Mouse (Mus musculus) brain, embryonic 14.5 days (tissue): ENCODE data around the gene Tollip. TPM values are rescaled to one million over a fixed set of nuclear protein-coding genes. Genes with fewer than 3 reads are reported as not detected.

Experiments used
- DNase-seq: peaks from one replicate; pipeline ENCODE4 v3.0.0-alpha.2; 2011; ENCODE audit warnings: low read depth
- CTCF ChIP-seq: fragments of 200-500 bp; IDR thresholded peaks from 2 replicates; pipeline ENCODE4 v1.5.1; 2012; ENCODE audit warnings: inconsistent platforms, mild to moderate bottlenecking, moderate library complexity, borderline replicate concordance; ENCODE audit not compliant: insufficient read depth, insufficient read length; ENCODE audit errors: extremely low read depth
- POLR2A ChIP-seq: fragments of 200-500 bp; IDR thresholded peaks from 2 replicates; pipeline ENCODE4 v1.6.1; 2012; ENCODE audit warnings: mild to moderate bottlenecking, inconsistent platforms, borderline replicate concordance; ENCODE audit not compliant: poor library complexity, insufficient read depth, insufficient read length, severe bottlenecking; ENCODE audit errors: extremely low read depth
- polyA plus RNA-seq: library from polyadenylated mRNA; depleted of rRNA; stranded (reverse); fragments of >200 nt; gene quantifications from 2 replicates; pipeline ENCODE4 v1.2.3, GENCODE M21; 2012; rRNA removed

The Tollip gene
- polyA plus RNA-seq, 1 experiment, result 86.3 TPM

DNA sequence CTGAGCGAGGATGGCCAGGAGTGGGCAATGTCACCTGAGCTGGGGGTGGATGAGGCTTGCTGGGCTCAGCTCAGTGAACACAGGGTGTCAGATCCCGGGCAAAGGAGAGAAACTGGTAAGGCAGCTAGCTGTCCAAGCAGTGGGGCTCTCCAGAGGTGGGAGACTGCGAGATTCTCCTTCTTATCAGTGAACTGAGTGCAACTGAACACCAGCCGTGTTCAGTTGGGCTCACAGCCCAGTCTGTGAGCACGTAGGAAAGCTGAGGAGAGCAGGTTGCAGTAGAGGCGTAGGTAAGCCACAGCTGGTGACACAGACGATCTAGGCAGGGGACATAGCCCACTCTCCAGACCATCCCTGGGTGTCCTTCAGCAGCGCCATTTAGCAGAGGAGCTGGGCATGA lies 81.9 kb downstream of the Tollip start:
- DNase-seq, result no peak
- TF ChIP-seq POLR2A (no peak), CTCF (no peak)

DNA sequence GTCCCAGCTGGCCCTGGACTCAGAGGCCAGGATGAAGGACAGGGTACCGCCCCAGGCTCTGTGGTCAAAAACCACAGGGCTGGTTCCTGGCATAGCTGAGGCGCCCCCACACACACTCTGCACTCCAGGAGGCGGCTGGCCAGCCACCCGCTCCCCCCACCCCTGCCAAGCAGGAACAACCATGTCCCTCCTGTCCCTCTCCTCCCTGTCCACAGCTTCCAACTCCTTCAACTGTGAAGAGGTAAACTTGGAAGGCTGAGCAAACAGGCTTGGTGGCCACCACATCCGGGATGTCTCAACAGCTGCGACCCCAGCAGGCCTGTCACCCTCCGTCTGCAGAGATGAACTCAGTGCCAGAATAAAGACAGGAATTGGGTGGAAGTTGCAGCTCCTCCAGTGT lies 82.4 kb downstream of the Tollip start:
- TF ChIP-seq CTCF (no peak), POLR2A (no peak)
- DNase-seq, result no peak

Other genes with a start within 250 kb of the Tollip start
- 0.89 and 2.5 TPM in 2 replicates for gene Muc2, start 228.2 kb downstream of the Tollip start, polyA plus RNA-seq
- not detected in 2 replicates for gene Muc5ac, start 129.5 kb downstream of the Tollip start, polyA plus RNA-seq
- gene Muc5b, start 79.4 kb downstream of the Tollip start, polyA plus RNA-seq, result not detected in 2 replicates
- 179 and 184 TPM in 2 replicates for gene Brsk2, start 31.2 kb upstream of the Tollip start, polyA plus RNA-seq
- gene Mob2, start 142.6 kb upstream of the Tollip start, polyA plus RNA-seq, result 39.4 and 46.5 TPM in 2 replicates
- 93.1 and 145 TPM in 2 replicates for gene Dusp8, start 177.3 kb upstream of the Tollip start, polyA plus RNA-seq
- not detected in 2 replicates for gene Gm45618, start 202.2 kb upstream of the Tollip start, polyA plus RNA-seq
- gene Gm39115, start 217.5 kb upstream of the Tollip start, polyA plus RNA-seq, result not detected in 2 replicates
- gene Gm45337, start 226.1 kb upstream of the Tollip start, polyA plus RNA-seq, result 0.06 TPM in 1 of 2 replicates, not detected in the other
- gene Gm29735, start 238.6 kb upstream of the Tollip start, polyA plus RNA-seq, result not detected in 2 replicates
- gene Gm4553, start 247.2 kb upstream of the Tollip start, polyA plus RNA-seq, result not detected in 2 replicates